ENCODE assay signal across 12 mouse cellular contexts in genomic region chr13:37958498-37959238, GRCm38 (mm10). TPM values are rescaled to one million over a fixed set of nuclear protein-coding genes. Genes with fewer than 3 reads are reported as not detected.
A peak's percentile ranks its signal among the peaks of the same experiment; 100 is the strongest.
DNase-seq lines count a peak whose midpoint lies in the region; ATAC-seq and TF ChIP-seq lines count a peak whose summit lies in the region.
"Had no signal": no experiment of that assay in that cellular context is flagged by ENCODE, and none has a peak within 500 bp of the region (broad histone marks: within the 10 kb centered on the region; RNA-seq: fewer than 3 reads in every experiment).

No protein-coding gene starts in this region.

- H3K79me2 ChIP-seq in liver, adult 2 months (ENCODE audit: control insufficient read depth, insufficient read depth, low read length): no peaks in the 10 kb centered on the region

- H3K9me3 ChIP-seq in kidney, embryonic 14.5 days (ENCODE audit: control insufficient read depth, low read length): peaks cover 6% of the 10 kb centered on the region; the same call in 1 of the 2 replicates
- H3K9me3 ChIP-seq in forebrain, embryonic 12.5 days: 0 out of 2 replicates have a peak, but pooled peaks cover 3% of the 10 kb centered on the region
- H3K9me3 ChIP-seq: hindbrain, embryonic 15.5 days had no signal

- peaks cover 25% of the 10 kb centered on the region for H3K4me1 ChIP-seq in bone marrow macrophage, adult 2 months (ENCODE audit: control insufficient read depth, insufficient read depth, low read length)
- H3K4me1 ChIP-seq in liver, adult 2 months (ENCODE audit: control insufficient read depth, insufficient read depth, low read length): peaks cover under 1% of the 10 kb centered on the region; the same call in 1 of the 2 replicates
- H3K4me1 ChIP-seq in olfactory bulb, adult 2 months (ENCODE audit: control insufficient read depth, insufficient read depth, low read length): peaks cover 10% of the 10 kb centered on the region
- H3K4me1 ChIP-seq in kidney, embryonic 14.5 days (ENCODE audit: control insufficient read depth, insufficient read depth, low read length): no peaks in the 10 kb centered on the region; the same call in 1 of the 2 replicates
- H3K4me1 ChIP-seq in forebrain, embryonic 12.5 days: peaks cover 1% of the 10 kb centered on the region
- H3K4me1 ChIP-seq: hindbrain, embryonic 15.5 days had no signal

- peak overlapping the region; percentile 91 for H3K27ac ChIP-seq in bone marrow macrophage, adult 2 months (ENCODE audit: insufficient read depth, low read depth, low read length)
- H3K27ac ChIP-seq in liver, adult 2 months (replicated peaks; ENCODE audit: insufficient read depth, low read depth, low read length): peak overlapping the region; percentile 51
- H3K27ac ChIP-seq in olfactory bulb, adult 2 months (ENCODE audit: insufficient read depth, low read depth, low read length): peak overlapping the region; percentile 40; the same call in 1 of the 2 replicates
- H3K27ac ChIP-seq in kidney, embryonic 14.5 days (ENCODE audit: low read depth, low read length): no peak overlapping the region
- H3K27ac ChIP-seq in forebrain, embryonic 12.5 days: no peak overlapping the region
- H3K27ac ChIP-seq: hindbrain, embryonic 15.5 days had no signal

- ATAC-seq in kidney, embryonic 14.5 days (ENCODE audit: low FRiP score, low TSS enrichment): no peak
- no peak for ATAC-seq in forebrain, embryonic 12.5 days (ENCODE audit: low FRiP score)

- H3K4me3 ChIP-seq in bone marrow macrophage, adult 2 months (ENCODE audit: insufficient read depth, low read length): peak overlapping the region; percentile 29
- no peak overlapping the region for H3K4me3 ChIP-seq in liver, adult 2 months (ENCODE audit: insufficient read depth, low read depth, low read length)
- H3K4me3 ChIP-seq in olfactory bulb, adult 2 months (ENCODE audit: insufficient read depth, low read depth, low read length): no peak overlapping the region
- no peak overlapping the region for H3K4me3 ChIP-seq in kidney, embryonic 14.5 days (ENCODE audit: low read length)
- no peak overlapping the region for H3K4me3 ChIP-seq in forebrain, embryonic 12.5 days (replicated peaks)
- H3K4me3 ChIP-seq: hindbrain, embryonic 15.5 days; myocyte had no signal

- peak; percentile 48 for DNase-seq in layer of hippocampus, adult 9-11 months
- DNase-seq in layer of hippocampus, postnatal 25 days (ENCODE audit: extremely low spot score in 1 of 2, low spot score in 1 of 2): no peak
- DNase-seq in liver, adult 2 months (ENCODE audit: extremely low read depth, low read depth, low spot score): peak; percentile 37
- DNase-seq in cerebellum, postnatal 14 days: no peak
- DNase-seq: lung, embryonic 14.5 days; thymus, postnatal 25 days had no signal

- TF ChIP-seq CTCF in bone marrow macrophage, adult 2 months (IDR thresholded peaks at IDR 0.05; ENCODE audit: low read depth, low read length): no peak
- no peak for TF ChIP-seq CTCF in liver, adult 2 months (IDR thresholded peaks at IDR 0.05; ENCODE audit: low read depth, low read length)
- TF ChIP-seq CTCF in olfactory bulb, adult 2 months (IDR thresholded peaks at IDR 0.05; ENCODE audit: insufficient read depth, low read depth, low read length): no peak

- no peaks in the 10 kb centered on the region for H3K36me3 ChIP-seq in liver, adult 2 months (ENCODE audit: control insufficient read depth, insufficient read depth, low read length)
- H3K36me3 ChIP-seq in kidney, embryonic 14.5 days (ENCODE audit: control insufficient read depth, insufficient read depth, low read length): no peaks in the 10 kb centered on the region
- no peaks in the 10 kb centered on the region for H3K36me3 ChIP-seq in forebrain, embryonic 12.5 days (replicated peaks)
- H3K36me3 ChIP-seq: hindbrain, embryonic 15.5 days had no signal

- H3K9ac ChIP-seq in liver, adult 2 months (ENCODE audit: low read depth, low read length): no peak overlapping the region
- H3K9ac ChIP-seq in kidney, embryonic 14.5 days (ENCODE audit: low read depth, low read length): no peak overlapping the region
- H3K9ac ChIP-seq in forebrain, embryonic 12.5 days: no peak overlapping the region
- H3K9ac ChIP-seq: hindbrain, embryonic 15.5 days; lung, embryonic 14.5 days had no signal

- H3K4me2 ChIP-seq in kidney, embryonic 14.5 days (replicated peaks; ENCODE audit: low read depth, low read length): no peak overlapping the region
- H3K4me2 ChIP-seq in forebrain, embryonic 12.5 days: no peak overlapping the region
- H3K4me2 ChIP-seq: hindbrain, embryonic 15.5 days; lung, embryonic 14.5 days had no signal

- WGBS in liver, adult 2 months: 80% methylated on average over 18 of the region's 18 CpGs
- WGBS in olfactory bulb, adult 2 months: 73% methylated on average over 18 of the region's 18 CpGs
- WGBS in kidney, embryonic 14.5 days: 88% methylated on average over 18 of the region's 18 CpGs
- 89% methylated on average over 18 of the region's 18 CpGs for WGBS in forebrain, embryonic 12.5 days

- no peak for TF ChIP-seq POLR2A in bone marrow macrophage, adult 2 months (IDR thresholded peaks at IDR 0.05; ENCODE audit: borderline replicate concordance, low read depth, low read length)
- TF ChIP-seq POLR2A in liver, adult 2 months (IDR thresholded peaks at IDR 0.05; ENCODE audit: extremely low read depth, insufficient read depth, low read length): no peak
- no peak for TF ChIP-seq POLR2A in olfactory bulb, adult 2 months (IDR thresholded peaks at IDR 0.05; ENCODE audit: insufficient read depth, low read depth, low read length)

- H3K27me3 ChIP-seq in liver, adult 2 months (ENCODE audit: control insufficient read depth, insufficient read depth, low read length): no peaks in the 10 kb centered on the region
- H3K27me3 ChIP-seq in kidney, embryonic 14.5 days (ENCODE audit: control insufficient read depth, insufficient read depth, low read length): no peaks in the 10 kb centered on the region
- peaks cover under 1% of the 10 kb centered on the region for H3K27me3 ChIP-seq in forebrain, embryonic 12.5 days
- H3K27me3 ChIP-seq: hindbrain, embryonic 15.5 days had no signal

RNA-seq across cellular contexts. Expression of gene Ssr1, which starts 35.3 kb away (rescaled TPM):
- 10 to 100 TPM; 80.0 to 81.9 TPM for total RNA-seq in layer of hippocampus, postnatal 25 days (2021)
- 74.3 and 89.8 TPM in 2 replicates for polyA plus RNA-seq in bone marrow macrophage, adult 2 months (2012; ENCODE audit: insufficient read depth, insufficient read length, missing spikeins)
- total RNA-seq in liver, adult 2 months (2014; rRNA removed): 24.2 and 25.6 TPM in 2 replicates
- 5.9 and 6.9 TPM in 2 replicates for polyA plus RNA-seq in liver, adult 2 months (2012; rRNA removed)
- 114 and 188 TPM in 2 replicates for polyA plus RNA-seq in olfactory bulb, adult 2 months (2012; ENCODE audit: insufficient read depth, insufficient read length, low replicate concordance, missing spikeins)
- 76.7 and 133 TPM in 2 replicates for polyA plus RNA-seq in kidney, embryonic 14.5 days (2014; fragmentation: Nextera tagmentation; extraction: Ambion mirVana)
- 94.0 and 110 TPM in 2 replicates for polyA plus RNA-seq in forebrain, embryonic 12.5 days (2016; fragmentation: Nextera tagmentation; extraction: Ambion mirVana)

Comparison
In these comparisons a context has a peak if more than half of its experiments do, and no peak if none do; other contexts are left out.
1. DNase-seq: peak in layer of hippocampus, adult 9-11 months (single experiment) and liver, adult 2 months (single experiment); none in layer of hippocampus, postnatal 25 days (0 of 2) and cerebellum, postnatal 14 days (0 of 2).
2. H3K27ac ChIP-seq: peak in bone marrow macrophage, adult 2 months (single experiment), liver, adult 2 months (single experiment) and olfactory bulb, adult 2 months (single experiment); none in kidney, embryonic 14.5 days (single experiment) and forebrain, embryonic 12.5 days (single experiment).